Mouse (Mus musculus): ENCODE results near the gene 2810408A11Rik. TPM values are rescaled to one million over a fixed set of nuclear protein-coding genes. Genes with fewer than 3 reads are reported as not detected.
A peak's percentile ranks its signal among the peaks of the same experiment; 100 is the strongest.

2810408A11Rik gene
- polyA plus RNA-seq, 1 experiment from 2014 or later = 5.5 TPM

DNA sequence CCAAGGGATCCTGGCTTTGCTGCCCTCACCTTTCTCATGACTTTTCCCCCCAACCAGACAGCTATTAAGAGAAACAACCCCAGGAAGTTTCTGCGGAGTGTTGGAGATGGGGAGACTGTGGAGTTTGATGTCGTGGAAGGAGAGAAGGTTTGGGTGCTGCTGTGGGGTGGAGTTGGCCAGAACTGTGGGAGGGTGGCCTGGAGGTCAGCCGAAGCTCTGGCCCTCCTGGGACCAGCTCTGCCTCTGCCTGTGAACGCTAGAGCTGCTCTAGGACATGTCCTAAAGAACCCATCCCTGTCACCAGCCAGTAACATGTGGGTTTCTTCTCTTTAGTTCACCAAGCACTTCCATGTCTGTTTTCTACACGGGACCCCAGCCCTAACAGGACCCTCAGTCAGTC, 38.4 kb upstream of the 2810408A11Rik start:
- 67% methylated on average over 5 of the region's 5 CpGs for WGBS
- peaks cover 15% of the 10 kb centered on the region for H3K4me1 ChIP-seq (ENCODE audit: control insufficient read depth, insufficient read depth, low read depth, low read length)
- no peak overlapping the region for H3K27ac ChIP-seq (ENCODE audit: low read depth, low read length)
- no peak for ATAC-seq
- H3K9ac ChIP-seq (ENCODE audit: low read depth, low read length) = no peak overlapping the region
- no peaks in the 10 kb centered on the region for H3K9me3 ChIP-seq (ENCODE audit: control insufficient read depth, low read length)
- H3K4me3 ChIP-seq (ENCODE audit: low read length) = no peak overlapping the region
- no peak overlapping the region for H3K4me2 ChIP-seq (ENCODE audit: low read length)
- peaks cover 11% of the 10 kb centered on the region for H3K27me3 ChIP-seq (replicated peaks; ENCODE audit: control insufficient read depth, insufficient read depth, low read length)
- H3K36me3 ChIP-seq (ENCODE audit: control insufficient read depth, insufficient read depth, low read length) = no peaks in the 10 kb centered on the region

DNA sequence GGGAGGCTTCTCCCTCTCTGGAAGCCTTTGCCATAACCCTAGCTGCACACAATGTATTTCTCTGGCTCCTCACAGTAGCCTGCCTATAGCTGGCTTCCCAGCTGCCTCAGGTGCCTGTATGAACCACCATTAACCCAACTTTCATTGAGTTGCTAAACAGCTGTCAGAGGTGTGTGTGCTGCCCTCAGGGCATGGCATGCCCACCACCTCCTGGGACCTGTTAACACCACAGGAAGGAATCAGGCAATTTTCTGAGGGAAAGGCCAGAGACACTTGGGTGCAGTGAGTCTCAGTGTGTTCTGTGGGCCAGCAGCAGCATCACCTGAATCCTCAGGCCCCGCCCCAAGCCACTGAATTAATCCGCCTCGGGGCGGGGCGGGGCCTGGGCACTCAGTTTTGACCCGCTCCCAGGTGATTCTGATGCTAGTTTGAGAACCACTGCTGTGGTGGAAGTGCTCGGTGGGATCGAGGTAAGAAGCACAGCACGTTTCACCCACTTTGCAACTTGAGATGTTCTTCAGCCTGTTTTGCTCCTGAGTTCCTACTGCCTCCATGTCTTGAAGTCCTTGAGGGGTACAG, 37.7 kb upstream of the 2810408A11Rik start:
- ATAC-seq = no peak
- no peak overlapping the region for H3K9ac ChIP-seq (ENCODE audit: low read depth, low read length)
- H3K4me3 ChIP-seq (ENCODE audit: low read length) = no peak overlapping the region
- no peaks in the 10 kb centered on the region for H3K9me3 ChIP-seq (ENCODE audit: control insufficient read depth, low read length)
- no peaks in the 10 kb centered on the region for H3K36me3 ChIP-seq (ENCODE audit: control insufficient read depth, insufficient read depth, low read length)
- WGBS = 32% methylated on average over 9 of the region's 9 CpGs
- no peak overlapping the region for H3K4me2 ChIP-seq (ENCODE audit: low read length)
- peaks cover 15% of the 10 kb centered on the region for H3K4me1 ChIP-seq (ENCODE audit: control insufficient read depth, insufficient read depth, low read depth, low read length)
- H3K27ac ChIP-seq (ENCODE audit: low read depth, low read length) = no peak overlapping the region
- peaks cover 11% of the 10 kb centered on the region for H3K27me3 ChIP-seq (replicated peaks; ENCODE audit: control insufficient read depth, insufficient read depth, low read length)

DNA sequence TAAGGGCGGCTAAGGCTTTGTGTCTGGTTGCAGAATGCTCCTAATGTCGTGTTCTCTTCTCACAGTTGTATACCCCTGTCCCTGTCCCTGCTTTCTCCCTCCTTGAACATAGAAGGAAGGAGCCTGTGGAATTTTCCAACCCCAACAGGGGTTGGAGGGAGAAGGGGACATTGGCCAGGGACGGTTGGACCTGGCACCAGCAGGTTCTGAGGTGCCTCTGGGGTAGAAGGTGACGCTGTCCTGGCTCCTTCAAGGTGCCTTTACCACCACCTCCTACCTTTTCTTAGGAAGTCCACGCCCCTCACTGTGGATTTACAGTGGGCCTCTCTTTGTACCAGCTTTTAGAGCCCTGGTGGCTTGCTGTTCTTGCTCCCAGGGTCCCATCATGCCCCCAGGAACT, 37.0 kb upstream of the 2810408A11Rik start:
- Histone ChIP-seq H3K4me1 (ENCODE audit: control insufficient read depth, insufficient read depth, low read depth, low read length) (peaks cover 15% of the 10 kb centered on the region), H3K4me3 (ENCODE audit: low read length) (no peak overlapping the region), H3K27ac (ENCODE audit: low read depth, low read length) (no peak overlapping the region), H3K4me2 (ENCODE audit: low read length) (no peak overlapping the region), H3K36me3 (ENCODE audit: control insufficient read depth, insufficient read depth, low read length) (no peaks in the 10 kb centered on the region), H3K9me3 (ENCODE audit: control insufficient read depth, low read length) (no peaks in the 10 kb centered on the region), H3K27me3 (replicated peaks; ENCODE audit: control insufficient read depth, insufficient read depth, low read length) (peaks cover 11% of the 10 kb centered on the region), H3K9ac (ENCODE audit: low read depth, low read length) (no peak overlapping the region)
- 76% methylated on average over 5 of the region's 5 CpGs for WGBS
- no peak for ATAC-seq

DNA sequence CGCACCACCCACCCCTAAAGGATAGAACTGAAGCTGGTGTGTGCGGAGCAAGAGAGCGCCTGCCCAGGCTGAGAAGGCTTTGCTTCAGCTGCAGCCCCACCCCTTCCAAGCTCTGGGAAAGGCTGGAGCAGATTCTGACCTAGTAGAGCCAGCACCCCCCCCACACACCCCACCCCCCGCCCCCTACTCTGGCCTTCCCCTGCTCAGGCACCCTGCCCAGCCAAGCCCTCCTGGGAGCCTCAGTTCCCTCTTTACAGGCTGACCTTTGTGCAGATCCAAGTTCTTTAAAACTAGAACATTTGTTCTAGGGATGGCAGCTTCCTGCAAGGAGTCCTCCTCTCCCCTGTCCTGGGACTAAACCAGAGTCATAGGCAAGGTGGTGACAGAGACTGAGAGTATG, 36.6 kb upstream of the 2810408A11Rik start:
- H3K27ac ChIP-seq (ENCODE audit: low read depth, low read length) = no peak overlapping the region
- 60% methylated on average over 4 of the region's 4 CpGs for WGBS
- H3K4me1 ChIP-seq (ENCODE audit: control insufficient read depth, insufficient read depth, low read depth, low read length) = peaks cover 15% of the 10 kb centered on the region
- H3K27me3 ChIP-seq (replicated peaks; ENCODE audit: control insufficient read depth, insufficient read depth, low read length) = peaks cover 11% of the 10 kb centered on the region
- H3K4me3 ChIP-seq (ENCODE audit: low read length) = no peak overlapping the region
- H3K9ac ChIP-seq (ENCODE audit: low read depth, low read length) = no peak overlapping the region
- H3K4me2 ChIP-seq (ENCODE audit: low read length) = no peak overlapping the region
- H3K36me3 ChIP-seq (ENCODE audit: control insufficient read depth, insufficient read depth, low read length) = no peaks in the 10 kb centered on the region
- ATAC-seq = no peak
- H3K9me3 ChIP-seq (ENCODE audit: control insufficient read depth, low read length) = no peaks in the 10 kb centered on the region

DNA sequence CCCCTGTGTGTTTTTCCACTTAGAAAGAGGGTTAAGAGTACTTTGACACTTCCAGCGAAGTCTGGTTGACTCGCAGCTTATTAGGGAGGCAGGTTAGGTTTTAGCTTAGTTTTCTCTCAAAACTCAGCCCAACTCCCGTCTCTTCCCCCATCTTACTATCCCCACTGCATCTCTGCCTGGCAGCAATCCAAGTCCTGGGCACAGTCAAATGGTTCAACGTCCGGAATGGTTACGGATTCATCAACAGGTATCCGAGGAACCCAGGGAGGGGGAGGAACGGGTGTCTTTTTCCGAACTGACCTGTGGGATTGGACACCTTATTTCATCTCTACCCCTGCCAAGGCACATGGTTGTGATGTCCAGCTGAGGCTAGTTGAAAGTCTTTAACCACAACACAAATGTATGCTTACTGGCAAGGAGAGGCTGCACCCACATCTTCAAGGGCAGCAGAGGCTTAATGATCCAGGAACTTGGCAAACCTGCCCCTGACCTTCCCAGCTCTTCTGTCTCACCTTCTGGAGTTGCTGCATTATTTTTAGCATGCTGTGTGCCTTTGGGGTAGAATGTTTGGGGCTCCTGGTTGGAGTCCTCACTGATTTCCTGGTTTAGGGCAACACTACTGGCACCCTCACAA, 36.0 kb upstream of the 2810408A11Rik start:
- Histone ChIP-seq H3K27me3 (replicated peaks; ENCODE audit: control insufficient read depth, insufficient read depth, low read length) (peaks cover 11% of the 10 kb centered on the region), H3K9ac (ENCODE audit: low read depth, low read length) (no peak overlapping the region), H3K4me2 (ENCODE audit: low read length) (peak overlapping the region; percentile 99), H3K36me3 (ENCODE audit: control insufficient read depth, insufficient read depth, low read length) (no peaks in the 10 kb centered on the region), H3K4me3 (ENCODE audit: low read length) (peak overlapping the region; percentile 68), H3K27ac (ENCODE audit: low read depth, low read length) (no peak overlapping the region), H3K4me1 (ENCODE audit: control insufficient read depth, insufficient read depth, low read depth, low read length) (peaks cover 15% of the 10 kb centered on the region), H3K9me3 (ENCODE audit: control insufficient read depth, low read length) (no peaks in the 10 kb centered on the region)
- WGBS = 36% methylated on average over 9 of the region's 9 CpGs
- ATAC-seq = no peak

DNA sequence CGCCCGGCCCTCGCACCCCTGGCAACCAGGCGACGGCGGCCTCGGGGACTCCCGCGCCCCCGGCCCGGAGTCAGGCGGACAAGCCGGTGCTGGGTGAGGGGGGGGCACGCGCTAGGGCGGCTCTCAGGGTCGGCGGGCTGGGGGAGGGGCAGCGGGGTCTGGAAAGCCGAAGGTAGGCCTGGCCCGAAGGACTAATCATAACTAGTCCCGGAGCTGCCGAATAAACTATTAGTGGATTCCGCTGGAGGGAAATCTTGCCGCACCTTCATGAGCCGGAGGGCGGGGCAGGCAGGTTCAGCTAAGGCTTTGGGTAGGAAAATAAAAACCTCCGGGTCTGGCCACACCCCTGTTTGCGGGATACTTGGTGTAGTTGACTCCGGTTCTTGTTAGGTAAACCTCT, 35.4 kb upstream of the 2810408A11Rik start:
- H3K27ac ChIP-seq (ENCODE audit: low read depth, low read length) = no peak overlapping the region
- WGBS = under 1% methylated on average over 30 of the region's 30 CpGs

DNA sequence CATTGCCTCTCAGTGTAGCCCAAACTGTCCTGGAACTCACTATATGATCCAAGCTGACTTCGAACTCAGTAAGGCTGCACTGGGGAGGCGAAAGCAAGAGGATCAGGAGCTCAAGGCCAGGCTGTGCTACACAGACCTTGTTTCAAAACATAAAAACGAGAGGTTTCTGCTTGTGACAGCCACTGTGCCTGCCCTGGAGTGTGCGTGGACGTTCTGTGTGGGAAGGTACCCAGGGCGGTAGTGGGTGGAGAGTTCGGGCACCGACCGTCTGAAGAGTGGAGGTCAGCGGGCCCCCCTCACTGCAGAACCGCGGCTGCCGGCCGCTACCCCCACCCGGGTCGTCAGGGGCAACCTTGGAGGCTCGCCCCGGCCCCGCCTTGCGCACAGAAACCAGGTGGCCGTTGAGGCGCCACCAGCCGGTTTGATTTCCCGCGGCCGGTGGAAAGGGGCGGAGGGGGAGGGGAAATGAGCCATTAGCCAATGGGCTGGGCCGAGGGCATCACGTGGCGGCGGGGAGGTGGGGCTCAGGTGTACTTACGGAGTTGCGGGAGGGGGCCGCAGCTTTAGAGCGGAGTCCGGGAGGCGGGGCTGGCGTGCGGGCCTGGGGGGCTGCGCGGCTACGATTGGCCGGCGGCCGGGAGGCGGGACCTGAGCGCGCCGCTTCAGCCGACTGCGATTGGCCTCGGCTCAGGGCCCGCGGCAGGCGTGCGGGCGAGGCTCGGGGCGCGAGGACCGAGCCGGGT, 34.5 kb upstream of the 2810408A11Rik start, which contains the start of gene Ybx2:
Ybx2 (plus strand) TSS at position 660 of the 743 bp plus-strand sequence.
- peak within 1 kb of the TSS; percentile 99 for H3K4me2 ChIP-seq (ENCODE audit: low read length)
- H3K27me3 ChIP-seq (replicated peaks; ENCODE audit: control insufficient read depth, insufficient read depth, low read length) = peaks cover 11% of the 10 kb centered on the region
- H3K27ac ChIP-seq (ENCODE audit: low read depth, low read length) = 0 out of 2 replicates have a peak within 1 kb of the TSS, but pooled peaks have one; percentile 5
- WGBS = 2% methylated on average over 54 of the region's 62 CpGs
- H3K9ac ChIP-seq (ENCODE audit: low read depth, low read length) = peak within 1 kb of the TSS; percentile 70
- peak; percentile 92 for ATAC-seq
- no peaks in the 10 kb centered on the region for H3K36me3 ChIP-seq (ENCODE audit: control insufficient read depth, insufficient read depth, low read length)
- peak within 1 kb of the TSS; percentile 68 for H3K4me3 ChIP-seq (ENCODE audit: low read length)
- peaks cover 15% of the 10 kb centered on the region for H3K4me1 ChIP-seq (ENCODE audit: control insufficient read depth, insufficient read depth, low read depth, low read length)
- no peaks in the 10 kb centered on the region for H3K9me3 ChIP-seq (ENCODE audit: control insufficient read depth, low read length)

More for the DNA sequence above, 35.4 kb upstream of the 2810408A11Rik start:
- ATAC-seq = no peak
- peaks cover 11% of the 10 kb centered on the region for H3K27me3 ChIP-seq (replicated peaks; ENCODE audit: control insufficient read depth, insufficient read depth, low read length)
- H3K4me2 ChIP-seq (ENCODE audit: low read length) = peak overlapping the region; percentile 99
- no peaks in the 10 kb centered on the region for H3K9me3 ChIP-seq (ENCODE audit: control insufficient read depth, low read length)
- H3K4me1 ChIP-seq (ENCODE audit: control insufficient read depth, insufficient read depth, low read depth, low read length) = peaks cover 15% of the 10 kb centered on the region
- peak overlapping the region; percentile 68 for H3K4me3 ChIP-seq (ENCODE audit: low read length)
- H3K36me3 ChIP-seq (ENCODE audit: control insufficient read depth, insufficient read depth, low read length) = no peaks in the 10 kb centered on the region
- peak overlapping the region; percentile 70 for H3K9ac ChIP-seq (ENCODE audit: low read depth, low read length)

DNA sequence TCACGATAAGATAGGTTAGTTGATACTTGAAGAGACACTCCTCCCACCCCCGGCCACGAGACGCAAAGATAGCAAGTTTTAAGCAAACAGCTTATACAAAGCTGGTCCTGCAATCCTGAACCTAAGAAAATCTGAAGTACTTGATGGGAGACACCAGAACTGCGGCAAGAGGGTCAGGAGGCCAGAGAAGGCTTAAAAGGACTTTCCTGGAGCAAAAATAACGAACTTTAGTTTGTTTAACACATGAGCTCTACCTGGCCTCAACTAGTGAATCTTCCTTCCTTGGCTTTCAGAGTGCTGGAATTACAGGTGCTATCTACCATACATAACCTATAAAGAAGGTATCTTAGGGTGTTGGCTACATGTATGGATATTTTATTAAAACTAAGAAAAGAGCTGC, 33.9 kb upstream of the 2810408A11Rik start:
- Histone ChIP-seq H3K27ac (ENCODE audit: low read depth, low read length) (no peak overlapping the region), H3K4me3 (ENCODE audit: low read length) (no peak overlapping the region), H3K4me2 (ENCODE audit: low read length) (no peak overlapping the region; the same call in 1 of the 2 replicates), H3K36me3 (ENCODE audit: control insufficient read depth, insufficient read depth, low read length) (no peaks in the 10 kb centered on the region), H3K4me1 (ENCODE audit: control insufficient read depth, insufficient read depth, low read depth, low read length) (peaks cover 15% of the 10 kb centered on the region), H3K9me3 (ENCODE audit: control insufficient read depth, low read length) (no peaks in the 10 kb centered on the region), H3K27me3 (replicated peaks; ENCODE audit: control insufficient read depth, insufficient read depth, low read length) (peaks cover 11% of the 10 kb centered on the region), H3K9ac (ENCODE audit: low read depth, low read length) (no peak overlapping the region)
- ATAC-seq = no peak
- 19% methylated on average over 6 of the region's 6 CpGs for WGBS

DNA sequence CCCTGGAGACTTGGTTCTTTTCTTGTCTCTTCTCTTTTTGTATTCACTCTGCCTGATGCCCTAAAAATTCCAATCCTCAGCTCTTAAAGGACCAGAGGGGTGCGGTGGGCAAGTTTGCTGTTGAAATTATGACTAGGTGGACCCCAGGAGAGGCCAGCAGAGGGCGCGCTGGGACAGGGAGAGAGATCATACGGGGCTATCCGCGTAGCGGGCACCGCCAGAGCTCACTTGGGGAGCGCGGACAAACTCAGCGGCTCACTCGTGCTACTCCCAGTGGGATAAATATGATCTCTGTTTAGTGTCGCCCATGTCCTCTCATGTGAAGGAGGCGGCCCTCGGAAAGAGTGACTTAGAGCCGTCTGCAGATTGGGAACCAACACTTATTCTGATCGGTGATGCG, 33.4 kb upstream of the 2810408A11Rik start:
- Histone ChIP-seq H3K4me1 (ENCODE audit: control insufficient read depth, insufficient read depth, low read depth, low read length) (peaks cover 15% of the 10 kb centered on the region), H3K9ac (ENCODE audit: low read depth, low read length) (no peak overlapping the region), H3K27me3 (replicated peaks; ENCODE audit: control insufficient read depth, insufficient read depth, low read length) (peaks cover 11% of the 10 kb centered on the region), H3K4me2 (ENCODE audit: low read length) (peak overlapping the region; percentile 42), H3K4me3 (ENCODE audit: low read length) (0 out of 2 replicates have a peak overlapping the region, but pooled peaks have one; percentile 7), H3K27ac (ENCODE audit: low read depth, low read length) (no peak overlapping the region), H3K9me3 (ENCODE audit: control insufficient read depth, low read length) (no peaks in the 10 kb centered on the region), H3K36me3 (ENCODE audit: control insufficient read depth, insufficient read depth, low read length) (no peaks in the 10 kb centered on the region)
- under 1% methylated on average over 18 of the region's 18 CpGs for WGBS
- ATAC-seq = peak; percentile 50; the same call in 1 of the 2 replicates

Measured in hindbrain, embryonic 16.5 days (tissue).